Mouse (Mus musculus) liver, embryonic 11.5 days (tissue): ENCODE measurements around the gene Tesc. TPM values are rescaled to one million over a fixed set of nuclear protein-coding genes. Genes with fewer than 3 reads are reported as not detected.

ENCODE experiments used
- ATAC-seq: fragments of 200-750 bp; cut with Nextera tagmentation; replicated peaks from 2 replicates; pipeline ENCODE4 v1.8.0; 2017; ENCODE audit warnings: moderate number of reproducible peaks, mild to moderate bottlenecking, moderate TSS enrichment, moderate library complexity; ENCODE audit not compliant: low FRiP score
- DNase-seq: peaks from one replicate; pipeline ENCODE4 v3.0.0-alpha.2; 2017; ENCODE audit warnings: low spot score
- H3K27ac ChIP-seq: fragments of 300-500 bp; sonication (generic); 2 replicates; pipeline ENCODE4 v1.5.1; 2014; ENCODE audit warnings: mild to moderate bottlenecking, low read depth, low read length, control low read depth
- H3K27me3 ChIP-seq: fragments of 300-500 bp; sonication (generic); replicated peaks from 2 replicates; pipeline ENCODE4 v1.6.1; 2014; ENCODE audit warnings: low read length, mixed read lengths; ENCODE audit not compliant: control insufficient read depth, insufficient read depth
- H3K36me3 ChIP-seq: fragments of 300-500 bp; sonication (generic); 2 replicates; pipeline ENCODE4 v1.6.1; 2014; ENCODE audit warnings: mild to moderate bottlenecking, low read length, moderate library complexity, mixed read lengths; ENCODE audit not compliant: control insufficient read depth, insufficient read depth
- H3K4me1 ChIP-seq: fragments of 300-500 bp; sonication (generic); replicated peaks from 2 replicates; pipeline ENCODE4 v1.6.1; 2014; ENCODE audit warnings: low read length, mixed read lengths; ENCODE audit not compliant: control insufficient read depth, insufficient read depth
- H3K4me2 ChIP-seq: fragments of 300-500 bp; sonication (generic); 2 replicates; pipeline ENCODE4 v1.6.1; 2014; ENCODE audit warnings: mild to moderate bottlenecking, control low read depth, moderate library complexity
- H3K4me3 ChIP-seq: fragments of 300-500 bp; sonication (generic); 2 replicates; pipeline ENCODE4 v1.5.1; 2014; ENCODE audit warnings: low read depth, low read length, control low read depth
- H3K9ac ChIP-seq: fragments of 300-500 bp; sonication (generic); 2 replicates; pipeline ENCODE4 v1.6.1; 2014; ENCODE audit warnings: low read depth, low read length, control low read depth
- H3K9me3 ChIP-seq: fragments of 300-500 bp; sonication (generic); 2 replicates; pipeline ENCODE4 v1.6.1; 2016; ENCODE audit warnings: low read length, inconsistent platforms, mixed read lengths; ENCODE audit not compliant: control insufficient read depth
- WGBS: fragments of 180-500 bp; shearing (Covaris S2); extraction: QIAGEN DNeasy Blood & Tissue Kit; methylation state at CpG from one replicate; pipeline ENCODE4 v1.1.7; 2014; 5-methylcytosine and 5-hydroxymethylcytosine counted together
- polyA plus RNA-seq: library from polyadenylated mRNA; unstranded; fragments of >200 nt; fragmentation: Nextera tagmentation; extraction: Ambion mirVana; gene quantifications from 2 replicates; pipeline ENCODE4 v1.2.1, GENCODE M21; 2014

Gene Tesc
- polyA plus RNA-seq, 1 experiment from 2014 or later = 2.2 TPM

DNA sequence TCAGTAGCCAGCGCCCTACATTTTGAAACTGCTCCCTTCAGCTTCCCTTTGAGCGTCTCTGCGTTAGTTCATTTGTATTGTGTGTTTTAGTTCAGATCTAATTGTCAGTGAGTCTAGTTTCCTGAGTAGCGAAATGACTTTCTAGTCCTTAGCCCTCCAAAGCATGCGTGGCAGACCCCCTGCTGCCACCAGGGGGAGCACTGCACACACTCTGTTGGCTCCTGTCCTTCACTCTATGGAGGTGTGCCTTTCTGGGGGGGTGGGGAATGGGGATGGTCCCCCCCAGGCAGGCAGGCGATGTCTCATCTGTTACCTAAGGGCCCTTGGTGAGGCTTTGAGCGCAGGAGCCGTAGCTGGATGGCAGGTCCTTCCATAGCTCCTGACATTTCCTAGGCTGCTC lies 22.9 kb upstream of the Tesc start:
- Histone ChIP-seq H3K9me3 (no peaks in the 10 kb centered on the region), H3K4me2 (no peak overlapping the region), H3K27ac (no peak overlapping the region), H3K27me3 (no peaks in the 10 kb centered on the region), H3K9ac (no peak overlapping the region), H3K4me3 (no peak overlapping the region), H3K4me1 (no peaks in the 10 kb centered on the region), H3K36me3 (peaks cover 56% of the 10 kb centered on the region)
- DNase-seq (no peak), ATAC-seq (no peak)
- 78% methylated on average over 8 of the region's 8 CpGs for WGBS

DNA sequence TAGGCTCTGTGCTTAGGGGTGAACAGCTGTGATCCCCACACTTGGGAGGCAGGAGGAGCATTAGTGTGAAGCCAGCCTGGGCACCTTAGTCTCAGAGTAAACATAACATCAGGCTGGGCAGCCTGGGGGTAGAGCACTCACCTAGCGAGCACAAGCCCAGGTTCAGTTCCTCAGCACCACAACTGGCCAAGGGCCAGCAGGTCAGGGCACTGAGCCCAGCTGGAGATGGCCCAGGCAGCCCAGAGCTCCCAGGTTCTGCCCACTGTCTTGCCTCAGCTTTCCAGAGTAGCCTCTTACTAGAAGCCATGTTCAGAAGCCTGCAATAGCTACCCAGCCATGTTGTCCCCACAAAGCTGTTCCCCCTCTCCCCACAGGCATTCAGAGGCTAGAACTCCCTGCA lies 21.8 kb upstream of the Tesc start:
- H3K27me3 ChIP-seq = no peaks in the 10 kb centered on the region
- H3K4me3 ChIP-seq = no peak overlapping the region
- no peak for DNase-seq
- ATAC-seq = no peak
- no peak overlapping the region for H3K9ac ChIP-seq
- no peaks in the 10 kb centered on the region for H3K9me3 ChIP-seq
- H3K36me3 ChIP-seq = peaks cover 51% of the 10 kb centered on the region
- H3K27ac ChIP-seq = no peak overlapping the region
- WGBS = 100% methylated on average over 1 of the region's 1 CpGs
- no peaks in the 10 kb centered on the region for H3K4me1 ChIP-seq
- no peak overlapping the region for H3K4me2 ChIP-seq

DNA sequence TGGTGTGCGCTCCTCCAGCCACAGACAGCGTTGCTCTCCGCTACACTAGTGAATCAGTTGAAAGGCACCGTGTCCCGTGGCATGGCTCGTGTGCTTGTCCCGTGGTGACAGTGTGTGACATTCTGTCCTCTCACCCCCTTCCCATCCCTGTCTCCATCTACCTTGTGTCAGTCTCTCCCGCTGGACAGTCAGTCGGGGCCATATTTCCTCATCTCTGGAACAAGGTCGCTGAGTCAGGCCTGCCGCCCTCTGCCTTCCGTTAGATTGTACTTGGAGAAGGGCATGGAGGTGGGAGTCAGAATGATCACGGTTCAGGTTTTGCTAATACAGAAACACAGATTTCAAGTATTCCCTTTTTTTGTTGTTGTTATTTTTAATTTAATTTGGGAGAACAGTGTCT lies 19.2 kb upstream of the Tesc start:
- DNase-seq = no peak
- Histone ChIP-seq H3K4me3 (no peak overlapping the region), H3K27me3 (no peaks in the 10 kb centered on the region), H3K4me1 (no peaks in the 10 kb centered on the region), H3K36me3 (peaks cover 31% of the 10 kb centered on the region), H3K27ac (no peak overlapping the region), H3K9ac (no peak overlapping the region), H3K9me3 (no peaks in the 10 kb centered on the region), H3K4me2 (no peak overlapping the region)
- WGBS = 91% methylated on average over 13 of the region's 13 CpGs
- ATAC-seq = no peak

DNA sequence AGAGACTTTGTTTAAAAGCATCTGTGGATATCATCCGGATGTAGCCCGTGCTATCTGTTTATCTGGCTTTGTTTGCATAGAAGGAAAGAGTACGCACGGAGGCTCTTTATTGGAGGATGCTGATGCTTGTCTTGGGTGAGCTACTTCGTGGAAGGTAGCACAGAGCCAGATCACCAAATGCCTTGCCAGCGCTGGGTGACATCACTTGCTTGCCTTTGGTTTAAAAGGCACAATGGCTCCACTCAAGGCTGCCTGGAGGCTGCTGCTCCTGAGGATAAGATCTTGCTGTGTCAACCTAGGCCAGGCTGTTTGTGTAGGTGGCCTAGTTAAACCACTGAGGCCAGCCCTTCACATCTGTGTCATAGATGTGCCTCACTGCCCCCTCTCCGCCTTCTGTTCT lies 16.7 kb upstream of the Tesc start:
- DNase-seq (no peak), ATAC-seq (no peak)
- WGBS = 73% methylated on average over 7 of the region's 7 CpGs
- H3K4me2 ChIP-seq = no peak overlapping the region
- peaks cover 19% of the 10 kb centered on the region for H3K36me3 ChIP-seq
- H3K9ac ChIP-seq = no peak overlapping the region
- H3K27me3 ChIP-seq = no peaks in the 10 kb centered on the region; the same call in 1 of the 2 replicates
- H3K27ac ChIP-seq = no peak overlapping the region
- H3K4me3 ChIP-seq = no peak overlapping the region
- no peaks in the 10 kb centered on the region for H3K4me1 ChIP-seq
- H3K9me3 ChIP-seq = no peaks in the 10 kb centered on the region

DNA sequence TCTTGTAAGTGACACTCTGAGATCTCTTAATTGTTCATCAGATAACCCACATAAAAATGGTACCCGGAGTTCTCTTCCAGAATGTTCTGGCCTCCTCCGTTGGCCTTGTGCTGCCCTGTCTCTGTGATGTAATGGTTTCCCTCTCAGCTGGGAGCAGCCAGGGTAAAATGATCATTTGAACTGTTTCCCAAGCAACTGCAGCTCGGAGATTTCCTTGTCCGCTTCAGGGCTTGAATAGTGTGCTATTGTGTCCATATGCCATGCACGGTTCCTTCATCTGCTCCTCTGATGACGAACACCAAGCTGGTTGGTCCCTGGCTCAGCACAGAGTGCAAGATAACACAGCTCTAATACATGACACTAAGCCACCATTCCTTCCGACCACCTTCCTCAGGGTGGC lies 15.7 kb upstream of the Tesc start:
- Histone ChIP-seq H3K27ac (no peak overlapping the region), H3K9me3 (no peaks in the 10 kb centered on the region), H3K4me1 (no peaks in the 10 kb centered on the region), H3K27me3 (no peaks in the 10 kb centered on the region; the same call in 1 of the 2 replicates), H3K4me3 (no peak overlapping the region), H3K9ac (no peak overlapping the region), H3K4me2 (no peak overlapping the region), H3K36me3 (peaks cover 13% of the 10 kb centered on the region)
- DNase-seq (no peak), ATAC-seq (no peak)
- 84% methylated on average over 7 of the region's 7 CpGs for WGBS

DNA sequence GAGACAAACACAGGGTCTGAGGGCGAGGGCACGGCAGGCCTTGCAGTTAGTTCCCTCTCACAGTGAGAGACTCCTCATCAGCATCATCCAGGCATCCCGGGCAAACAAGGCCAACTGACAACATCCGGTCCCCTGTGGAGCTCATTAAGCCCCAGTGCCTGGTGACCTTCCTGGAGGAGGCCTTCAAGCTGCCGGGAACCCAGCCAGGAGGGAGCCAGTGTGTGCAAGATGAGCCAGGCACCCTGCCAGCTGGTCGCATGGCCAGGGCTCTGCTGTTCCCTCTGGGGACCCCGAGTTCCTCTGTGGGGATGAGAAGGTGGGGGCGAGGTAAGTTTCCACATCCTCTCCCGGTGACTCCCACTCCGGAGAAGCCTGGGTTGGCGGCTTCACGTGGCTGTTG lies 12.5 kb upstream of the Tesc start:
- no peak for ATAC-seq
- Histone ChIP-seq H3K27ac (no peak overlapping the region), H3K4me2 (no peak overlapping the region), H3K4me1 (no peaks in the 10 kb centered on the region), H3K9me3 (no peaks in the 10 kb centered on the region), H3K27me3 (no peaks in the 10 kb centered on the region; the same call in 1 of the 2 replicates), H3K4me3 (no peak overlapping the region), H3K9ac (no peak overlapping the region), H3K36me3 (no peaks in the 10 kb centered on the region)
- no peak for DNase-seq
- WGBS = 23% methylated on average over 12 of the region's 12 CpGs

DNA sequence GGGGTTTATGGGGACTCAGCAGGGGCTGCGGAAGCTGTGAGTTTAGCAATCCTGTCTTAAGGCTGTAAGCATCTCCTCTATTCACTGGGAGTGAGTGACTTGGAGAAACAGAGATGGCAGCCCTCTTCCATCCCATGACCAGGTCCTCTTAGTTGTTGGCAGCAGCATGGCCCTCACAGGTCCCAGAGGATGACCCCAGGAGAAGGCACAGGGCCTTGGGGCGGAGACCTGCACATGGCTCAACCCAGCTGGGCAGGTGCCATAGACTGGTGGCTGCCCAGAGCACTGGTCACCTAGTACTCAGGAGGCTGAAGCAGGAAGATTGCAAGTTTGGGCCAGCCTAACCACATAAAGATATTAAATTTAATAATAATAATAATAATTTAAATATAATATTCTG lies 11.9 kb upstream of the Tesc start:
- no peak overlapping the region for H3K4me3 ChIP-seq
- no peak overlapping the region for H3K27ac ChIP-seq
- DNase-seq (no peak), ATAC-seq (no peak)
- no peaks in the 10 kb centered on the region; the same call in 1 of the 2 replicates for H3K27me3 ChIP-seq
- no peak overlapping the region for H3K4me2 ChIP-seq
- no peaks in the 10 kb centered on the region for H3K36me3 ChIP-seq
- H3K9ac ChIP-seq = no peak overlapping the region
- 88% methylated on average over 2 of the region's 2 CpGs for WGBS
- no peaks in the 10 kb centered on the region for H3K9me3 ChIP-seq
- no peaks in the 10 kb centered on the region for H3K4me1 ChIP-seq

DNA sequence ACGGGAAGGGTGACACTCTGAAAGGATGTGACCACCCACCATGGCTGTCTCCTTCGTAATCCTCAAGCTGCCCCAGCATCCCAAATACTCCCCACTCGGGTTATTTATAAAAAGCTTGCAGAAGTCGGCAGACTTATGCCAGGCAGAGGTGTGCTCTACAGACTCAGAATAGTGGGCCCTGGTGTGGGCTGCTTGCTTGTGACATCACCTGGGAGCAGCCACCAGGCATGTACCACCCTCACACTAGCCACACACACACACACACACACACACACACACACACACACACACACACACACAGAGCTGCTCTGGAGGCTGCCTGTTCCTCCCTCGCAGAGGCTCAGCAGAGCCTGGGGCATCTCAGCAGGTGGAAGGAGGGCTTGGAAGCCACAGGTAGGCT lies 10.0 kb upstream of the Tesc start:
- DNase-seq (no peak), ATAC-seq (no peak)
- no peaks in the 10 kb centered on the region for H3K4me1 ChIP-seq
- no peaks in the 10 kb centered on the region; the same call in 1 of the 2 replicates for H3K27me3 ChIP-seq
- no peaks in the 10 kb centered on the region for H3K9me3 ChIP-seq
- no peak overlapping the region for H3K27ac ChIP-seq
- H3K4me3 ChIP-seq = no peak overlapping the region
- H3K9ac ChIP-seq = no peak overlapping the region
- H3K36me3 ChIP-seq = no peaks in the 10 kb centered on the region
- H3K4me2 ChIP-seq = no peak overlapping the region
- 59% methylated on average over 5 of the region's 5 CpGs for WGBS

DNA sequence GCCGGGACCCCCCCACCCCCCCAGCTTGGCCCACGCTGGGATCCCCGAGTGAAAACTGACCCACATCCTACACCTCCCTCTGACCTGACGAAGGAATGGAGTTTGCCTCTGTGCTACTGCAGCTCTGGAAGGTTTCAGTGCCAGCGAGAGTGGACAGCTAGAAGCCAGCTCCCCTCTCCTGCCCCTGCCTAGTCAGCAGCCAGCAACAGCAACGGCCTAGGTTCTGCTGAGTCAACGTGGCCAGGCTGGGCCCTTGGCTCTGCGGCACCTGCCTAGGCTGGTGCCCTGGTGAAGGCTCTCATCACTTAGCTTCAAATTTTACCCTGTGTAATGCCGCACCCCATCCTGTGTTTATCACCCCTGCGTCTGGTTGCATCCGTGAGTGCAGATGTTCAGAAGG lies 7.6 kb upstream of the Tesc start:
- DNase-seq = no peak
- Histone ChIP-seq H3K36me3 (no peaks in the 10 kb centered on the region), H3K27ac (no peak overlapping the region), H3K4me3 (no peak overlapping the region), H3K9ac (no peak overlapping the region), H3K4me2 (no peak overlapping the region), H3K4me1 (no peaks in the 10 kb centered on the region), H3K27me3 (peaks cover 3% of the 10 kb centered on the region; the same call in 1 of the 2 replicates), H3K9me3 (no peaks in the 10 kb centered on the region)
- no peak for ATAC-seq
- 65% methylated on average over 11 of the region's 11 CpGs for whole genome bisulfite sequencing
